Mouse (Mus musculus) hematopoietic stem cell, adult 5-6 weeks (primary cell): ENCODE measurements around the gene Mief2. TPM values are rescaled to one million over a fixed set of nuclear protein-coding genes. Genes with fewer than 3 reads are reported as not detected.
A peak's percentile ranks its signal among the peaks of the same experiment; 100 is the strongest.

Experiments
- ATAC-seq, 2 experiments: fragments of 125-278 bp in 1 of 2; replicated peaks in 1 of 2; 2 replicates each; pipeline ENCODE4 v1.8.0; 2016 to 2017; ENCODE audit warnings: inconsistent platforms in 2 of 2, mild to moderate bottlenecking in 2 of 2, moderate number of reproducible peaks in 2 of 2, low read depth in 1 of 2, moderate TSS enrichment in 1 of 2; ENCODE audit not compliant: low FRiP score in 2 of 2, poor library complexity in 2 of 2, severe bottlenecking in 2 of 2, insufficient read depth in 1 of 2, low TSS enrichment in 1 of 2
- total RNA-seq: library from RNA; stranded (forward); fragments of 172-1452, 232-1000 nt; gene quantifications from 2 replicates; pipeline ENCODE4 v1.2.3, GENCODE M21; 2017

Gene Mief2
- total RNA-seq, 1 experiment from 2014 or later = 3.3 TPM

GRCm38 (mm10) chr11:60769322-60769721, 41.1 kb downstream of the Mief2 start:
- ATAC-seq = peak; percentile 91 to 94

GRCm38 (mm10) chr11:60770776-60771175, 42.6 kb downstream of the Mief2 start:
- no peak for ATAC-seq

GRCm38 (mm10) chr11:60772161-60772560, 44.0 kb downstream of the Mief2 start:
- ATAC-seq = no peak

- ATAC-seq = no peak
These were observed 46.0 kb downstream of the Mief2 start for GRCm38 (mm10) chr11:60774158-60774689.

- no peak for ATAC-seq
These were observed 46.6 kb downstream of the Mief2 start for GRCm38 (mm10) chr11:60774841-60775240.

GRCm38 (mm10) chr11:60775578-60775977, 47.4 kb downstream of the Mief2 start:
- no peak for ATAC-seq

- ATAC-seq = no peak
These were observed 48.1 kb downstream of the Mief2 start for GRCm38 (mm10) chr11:60776107-60776828.

- peak; percentile 93 for ATAC-seq
These were observed 48.9 kb downstream of the Mief2 start, which contains the start of the genes Top3a and Smcr8 for GRCm38 (mm10) chr11:60776829-60777740. Gene Top3a (minus strand): TSS chr11:60777365. Gene Smcr8 (plus strand): TSS chr11:60777524.

- ATAC-seq = no peak
These were observed 49.7 kb downstream of the Mief2 start for GRCm38 (mm10) chr11:60777801-60778370.

GRCm38 (mm10) chr11:60779673-60780189, 51.5 kb downstream of the Mief2 start:
- no peak for ATAC-seq

Other genes with a start within 250 kb of the Mief2 start
- 28.9 and 30.8 TPM in 2 replicates for gene Alkbh5, start 192.0 kb upstream of the Mief2 start, total RNA-seq
- gene Llgl1, start 28.7 kb upstream of the Mief2 start, total RNA-seq = 6.1 and 9.3 TPM in 2 replicates
- 93.8 and 132 TPM in 2 replicates for gene Flii, start 1.1 kb upstream of the Mief2 start, total RNA-seq
- gene Top3a, start 49.0 kb downstream of the Mief2 start, total RNA-seq = 21.4 and 27.9 TPM in 2 replicates
- gene Smcr8, start 49.1 kb downstream of the Mief2 start, total RNA-seq = 16.1 and 19.8 TPM in 2 replicates
- gene Shmt1, start 83.3 kb downstream of the Mief2 start, total RNA-seq = 66.8 and 93.0 TPM in 2 replicates
- 12.1 and 12.6 TPM in 2 replicates for gene Dhrs7b, start 102.2 kb downstream of the Mief2 start, total RNA-seq
- 72.1 and 81.6 TPM in 2 replicates for gene Tmem11, start 150.9 kb downstream of the Mief2 start, total RNA-seq
- gene Natd1, start 186.4 kb downstream of the Mief2 start, total RNA-seq = 1.8 and 2.1 TPM in 2 replicates
- 20.5 and 23.0 TPM in 2 replicates for gene Map2k3, start 203.6 kb downstream of the Mief2 start, total RNA-seq